27 mouse cellular contexts compared by ENCODE assay signal in genomic region chr12:35200110-35200509, GRCm38 (mm10).
DNase-seq lines count a peak whose midpoint lies in the region; ATAC-seq lines count a peak whose summit lies in the region.
"Had no signal": no experiment of that assay in that cellular context is flagged by ENCODE, and none has a peak within 500 bp of the region (broad histone marks: within the 10 kb centered on the region; RNA-seq: fewer than 3 reads in every experiment).

No protein-coding gene starts in this region.

- no peaks in the 10 kb centered on the region for H3K36me3 ChIP-seq in kidney, embryonic 14.5 days (ENCODE audit: control insufficient read depth, insufficient read depth, low read length)
- no peaks in the 10 kb centered on the region for H3K36me3 ChIP-seq in embryonic facial prominence, embryonic 13.5 days
- no peaks in the 10 kb centered on the region for H3K36me3 ChIP-seq in limb, embryonic 12.5 days
- H3K36me3 ChIP-seq: liver, embryonic 13.5 days; midbrain, embryonic 13.5 days had no signal

- H3K27me3 ChIP-seq in kidney, embryonic 14.5 days (ENCODE audit: control insufficient read depth, insufficient read depth, low read length), result no peaks in the 10 kb centered on the region
- no peaks in the 10 kb centered on the region for H3K27me3 ChIP-seq in embryonic facial prominence, embryonic 13.5 days
- H3K27me3 ChIP-seq in limb, embryonic 12.5 days, result no peaks in the 10 kb centered on the region
- H3K27me3 ChIP-seq: liver, embryonic 13.5 days; midbrain, embryonic 13.5 days had no signal

- H3K9ac ChIP-seq in kidney, embryonic 14.5 days (ENCODE audit: low read depth, low read length), result no peak overlapping the region
- H3K9ac ChIP-seq in embryonic facial prominence, embryonic 13.5 days, result no peak overlapping the region
- no peak overlapping the region for H3K9ac ChIP-seq in limb, embryonic 12.5 days (replicated peaks)
- H3K9ac ChIP-seq: hindbrain, embryonic 14.5 days; liver, embryonic 13.5 days; midbrain, embryonic 13.5 days had no signal

- no peaks in the 10 kb centered on the region for H3K9me3 ChIP-seq in kidney, embryonic 14.5 days (ENCODE audit: control insufficient read depth, low read length)
- no peaks in the 10 kb centered on the region for H3K9me3 ChIP-seq in embryonic facial prominence, embryonic 13.5 days
- H3K9me3 ChIP-seq in limb, embryonic 12.5 days, result no peaks in the 10 kb centered on the region
- H3K9me3 ChIP-seq: liver, embryonic 13.5 days; midbrain, embryonic 13.5 days had no signal

- H3K4me1 ChIP-seq in kidney, embryonic 14.5 days (ENCODE audit: control insufficient read depth, insufficient read depth, low read length), result no peaks in the 10 kb centered on the region
- H3K4me1 ChIP-seq in embryonic facial prominence, embryonic 13.5 days, result peaks cover 7% of the 10 kb centered on the region; the same call in 1 of the 2 replicates
- 0 out of 2 replicates have a peak, but pooled peaks cover 9% of the 10 kb centered on the region for H3K4me1 ChIP-seq in limb, embryonic 12.5 days (replicated peaks)
- H3K4me1 ChIP-seq: liver, embryonic 13.5 days; midbrain, embryonic 13.5 days had no signal

- intact Hi-C loops in left cerebral cortex, postnatal 4 days (cut with DNase I), result no loop called here

- no peak overlapping the region for H3K4me3 ChIP-seq in kidney, embryonic 14.5 days (ENCODE audit: low read length)
- H3K4me3 ChIP-seq in embryonic facial prominence, embryonic 13.5 days, result no peak overlapping the region
- H3K4me3 ChIP-seq in limb, embryonic 12.5 days (replicated peaks), result no peak overlapping the region
- H3K4me3 ChIP-seq: gastrocnemius, adult 2 months; liver, embryonic 13.5 days; midbrain, embryonic 13.5 days had no signal

- peak; percentile 75; the same call in 1 of the 2 replicates for ATAC-seq in kidney, embryonic 14.5 days (ENCODE audit: low FRiP score, low TSS enrichment)
- ATAC-seq in embryonic facial prominence, embryonic 13.5 days (ENCODE audit: insufficient number of reproducible peaks, insufficient read depth, low FRiP score, low TSS enrichment, low read depth), result 0 out of 2 replicates have a peak, but pooled peaks have one; percentile 21
- 0 out of 2 replicates have a peak, but pooled peaks have one; percentile 38 for ATAC-seq in limb, embryonic 12.5 days (ENCODE audit: insufficient number of reproducible peaks, insufficient read depth, low FRiP score, low TSS enrichment, low read depth)
- ATAC-seq: CD4-positive, CD25-positive, alpha-beta regulatory T cell, adult 4 months; forebrain, embryonic 16.5 days; inflammation-experienced regulatory T-cells, adult 6 months; lung, postnatal 0 days; midbrain, embryonic 13.5 days had no signal

- DNase-seq in kidney, postnatal 25 days, result no peak
- peak; percentile 14 for DNase-seq in embryo, embryonic 11 days
- DNase-seq in left cerebral cortex, postnatal 4 days, result no peak
- no peak for DNase-seq in cerebellum, adult 8-10 months
- DNase-seq: adrenal gland, postnatal 14 days; cerebellum, adult 11-12 months; cerebellum, postnatal 10 days; gastrocnemius, adult 2 months; gastrocnemius, postnatal 36 days; heart, adult 18-20 months; heart, postnatal 4 days; kidney, adult 11 months; kidney, postnatal 4 days; liver, embryonic 13.5 days; lung, adult 18-20 months; thymus, postnatal 36 days had no signal

- WGBS in kidney, embryonic 14.5 days, result 41% methylated on average over 5 of the region's 5 CpGs
- WGBS in embryonic facial prominence, embryonic 13.5 days, result 23% methylated on average over 5 of the region's 5 CpGs
- 30% methylated on average over 5 of the region's 5 CpGs for WGBS in limb, embryonic 12.5 days

- H3K27ac ChIP-seq in kidney, embryonic 14.5 days (ENCODE audit: low read depth, low read length), result no peak overlapping the region
- H3K27ac ChIP-seq in embryonic facial prominence, embryonic 13.5 days, result peak overlapping the region; percentile 5; the same call in 1 of the 2 replicates
- H3K27ac ChIP-seq in limb, embryonic 12.5 days, result no peak overlapping the region
- H3K27ac ChIP-seq: gastrocnemius, adult 2 months; hindbrain, embryonic 14.5 days; liver, embryonic 13.5 days; macrophage; midbrain, embryonic 13.5 days had no signal

- H3K4me2 ChIP-seq in kidney, embryonic 14.5 days (replicated peaks; ENCODE audit: low read depth, low read length), result no peak overlapping the region
- no peak overlapping the region for H3K4me2 ChIP-seq in embryonic facial prominence, embryonic 13.5 days
- no peak overlapping the region for H3K4me2 ChIP-seq in limb, embryonic 12.5 days
- H3K4me2 ChIP-seq: heart, embryonic 11.5 days; hindbrain, embryonic 14.5 days; liver, embryonic 13.5 days; midbrain, embryonic 13.5 days had no signal

Comparison
In these comparisons a context has a peak if more than half of its experiments do, and no peak if none do; other contexts are left out.
1. ATAC-seq: peak in every context shown above with its lines; median percentile 75 in kidney, embryonic 14.5 days; 38 in limb, embryonic 12.5 days; 21 in embryonic facial prominence, embryonic 13.5 days.